In genomic region chr9:64020606-64021318, GRCm38 (mm10) we compare ENCODE assay signal across 8 mouse cellular contexts. TPM values are rescaled to one million over a fixed set of nuclear protein-coding genes. Genes with fewer than 3 reads are reported as not detected.
DNase-seq lines count a peak whose midpoint lies in the region; ATAC-seq lines count a peak whose summit lies in the region.

No protein-coding gene starts in this region.

- H3K9ac ChIP-seq in kidney, embryonic 15.5 days: peak overlapping the region; percentile 99

- H3K79me2 ChIP-seq in macrophage (ENCODE audit: inconsistent target): peaks cover 38% of the 10 kb centered on the region

- H3K4me1 ChIP-seq in kidney, embryonic 15.5 days: peaks cover 62% of the 10 kb centered on the region

- H3K27ac ChIP-seq in kidney, embryonic 15.5 days: peak overlapping the region; percentile 98
- no peak overlapping the region for H3K27ac ChIP-seq in macrophage

- ATAC-seq in CD4-positive, CD25-positive, alpha-beta regulatory T cell, adult 4 months: no peak
- no peak for ATAC-seq in kidney, embryonic 15.5 days (replicated peaks; ENCODE audit: low FRiP score)

- H3K36me3 ChIP-seq in kidney, embryonic 15.5 days: peaks cover 6% of the 10 kb centered on the region
- no peaks in the 10 kb centered on the region for H3K36me3 ChIP-seq in macrophage (ENCODE audit: inconsistent target)

- H3K4me2 ChIP-seq in kidney, embryonic 15.5 days: peak overlapping the region; percentile 93

- H3K4me3 ChIP-seq in kidney, embryonic 15.5 days (replicated peaks): peak overlapping the region; percentile 86
- peak overlapping the region; percentile 38; the same call in 1 of the 2 replicates for H3K4me3 ChIP-seq in macrophage (ENCODE audit: inconsistent target)

- no peaks in the 10 kb centered on the region for H3K27me3 ChIP-seq in kidney, embryonic 15.5 days

- under 1% methylated on average over 88 of the region's 89 CpGs for WGBS in kidney, embryonic 15.5 days
- WGBS in macrophage (ENCODE audit: missing documents): 1% methylated on average over 85 of the region's 89 CpGs

- DNase-seq in CD4-positive, CD25-positive, alpha-beta regulatory T cell, adult 2 months (ENCODE audit: low read depth, low spot score): peak; percentile 34
- peak; percentile 70 for DNase-seq in adrenal gland, adult 2 months
- DNase-seq in gastrocnemius, postnatal 10 days: peak; percentile 57
- peak; percentile 30 for DNase-seq in thymus, postnatal 14 days
- DNase-seq in right cerebral cortex, adult 18-20 months: no peak

- H3K9me3 ChIP-seq in kidney, embryonic 15.5 days (replicated peaks): no peaks in the 10 kb centered on the region

RNA-seq across cellular contexts. Expression of gene Smad6, which starts 1.1 kb away (rescaled TPM):
- polyA plus RNA-seq in CD4-positive, CD25-positive, alpha-beta regulatory T cell, adult 4 months (2017; shearing (Covaris generic)): under 1 TPM in 1 of 2 experiments, not detected in 1; 0.11 TPM
- 10 to 100 TPM in 1 of 2 experiments, 1 to 10 TPM in 1; 6.0 to 12.9 TPM for total RNA-seq in adrenal gland, adult 2 months (2021)
- polyA plus RNA-seq in adrenal gland, adult 2 months (2012; rRNA removed): 43.4 and 52.4 TPM in 2 replicates
- total RNA-seq in gastrocnemius, postnatal 10 days (2021): 1 to 10 TPM; 3.0 to 4.6 TPM
- polyA plus RNA-seq in kidney, embryonic 15.5 days (2015; fragmentation: Nextera tagmentation; extraction: Ambion mirVana): 10.6 and 12.3 TPM in 2 replicates
- 1 to 10 TPM in 13 of 26 experiments, under 1 TPM in 12, not detected in 1; 0.25 to 9.1 (median 1.2) TPM for total RNA-seq in macrophage (2018; cell fraction: chromatin; rRNA removed)
- under 1 TPM; 0.05 to 0.81 (median 0.31) TPM for total RNA-seq in macrophage (2018; cell fraction: cytosol; rRNA removed)
- total RNA-seq in macrophage (2018; cell fraction: nucleus; rRNA removed): 10 to 100 TPM in 2 of 26 experiments, 1 to 10 TPM in 7, under 1 TPM in 16, not detected in 1; 0.27 to 10.6 (median 0.89) TPM
- polyA plus RNA-seq in macrophage (2018): 0.09 to 5.5 TPM (median 0.29 TPM) in 3 replicates
